Mouse (Mus musculus) adrenal gland, adult 10 weeks (tissue): ENCODE results near the gene Cfd. TPM values are rescaled to one million over a fixed set of nuclear protein-coding genes. Genes with fewer than 3 reads are reported as not detected.

ENCODE experiments used
- polyA plus RNA-seq: library from polyadenylated mRNA; stranded (reverse); fragments of 350-450 nt; fragmentation: Illumina TruSeq; extraction: RNeasy Lipid Tissue Mini Kit (QIAGEN cat#74804); gene quantifications from one replicate; pipeline ENCODE4 v1.2.3, GENCODE M21; 2014; ENCODE audit warnings: low read depth, low replicate concordance

Gene Cfd
- polyA plus RNA-seq, result 14.9 TPM

GRCm38 (mm10) chr10:79890670-79891069 is at the start of gene Cfd:
TSS of gene Cfd (plus strand) at chr10:79890853.

DNA sequence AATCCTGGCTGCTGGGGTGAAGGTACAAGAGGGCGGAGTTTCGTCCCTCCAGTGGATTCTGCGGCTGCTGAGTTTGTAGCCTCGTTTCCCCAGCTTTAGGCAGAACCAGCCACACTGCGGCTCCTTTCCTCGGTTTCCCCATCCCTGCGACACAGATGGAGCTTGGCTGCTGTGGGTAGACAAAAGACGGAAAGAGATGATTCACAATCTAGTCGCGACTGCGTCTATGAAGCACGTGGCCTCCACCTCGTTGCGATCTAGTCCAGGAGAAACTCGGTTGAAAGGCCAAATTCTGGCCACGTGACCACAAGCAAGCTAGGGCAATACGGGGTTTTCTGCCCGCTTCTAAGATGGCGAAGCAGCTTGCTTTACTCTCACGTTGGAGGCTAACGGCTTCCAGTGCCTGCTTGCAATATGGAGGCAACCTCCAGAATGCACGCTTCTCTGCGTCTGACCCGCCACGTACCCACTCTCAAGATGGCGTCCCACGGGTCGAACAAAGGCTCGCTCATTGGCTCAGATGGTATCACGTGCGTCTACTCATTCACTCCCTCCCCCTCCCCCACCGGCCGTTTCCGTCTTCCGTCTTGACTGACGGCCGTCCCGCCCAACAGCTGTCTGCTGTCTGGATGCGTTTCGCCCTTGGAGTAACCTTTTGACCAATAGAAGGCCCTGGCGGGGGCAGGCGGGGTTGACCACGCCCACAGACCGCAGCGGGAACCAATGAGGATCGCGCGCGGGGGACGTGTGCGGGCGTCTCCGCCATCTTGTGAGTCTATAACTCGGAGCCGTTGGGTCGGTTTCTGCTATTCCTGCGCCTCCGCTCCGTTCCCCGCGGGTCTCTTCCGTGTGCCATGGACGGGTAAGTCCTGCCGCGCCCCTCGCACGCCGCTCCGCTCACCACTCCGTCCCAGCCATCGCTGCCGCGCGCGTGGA is 36.5 kb upstream of the Cfd start, which contains the start of gene Ptbp1:
TSS of gene Ptbp1 (plus strand) at position 568 of the 936 bp plus-strand sequence.

GRCm38 (mm10) chr10:79874290-79874862 is 16.3 kb upstream of the Cfd start, which contains the start of the genes Prtn3 and Plppr3:
TSS of gene Prtn3 (plus strand) at chr10:79874476.
TSS of gene Plppr3 (minus strand) at chr10:79874634.

GRCm38 (mm10) chr10:79886054-79886453 is 4.6 kb upstream of the Cfd start, which contains the start of gene Elane:
TSS of gene Elane (plus strand) at chr10:79886247.

GRCm38 (mm10) chr10:79908167-79909091 is 17.8 kb downstream of the Cfd start, which contains the start of gene Med16:
TSS of gene Med16 (minus strand) at chr10:79908923.

GRCm38 (mm10) chr10:79910556-79910955 is 19.9 kb downstream of the Cfd start, which contains the start of gene Gm26602:
TSS of gene Gm26602 (plus strand) at chr10:79910856.

GRCm38 (mm10) chr10:79916808-79917531 is 26.3 kb downstream of the Cfd start, which contains the start of gene Kiss1r:
TSS of gene Kiss1r (plus strand) at chr10:79916971.

DNA sequence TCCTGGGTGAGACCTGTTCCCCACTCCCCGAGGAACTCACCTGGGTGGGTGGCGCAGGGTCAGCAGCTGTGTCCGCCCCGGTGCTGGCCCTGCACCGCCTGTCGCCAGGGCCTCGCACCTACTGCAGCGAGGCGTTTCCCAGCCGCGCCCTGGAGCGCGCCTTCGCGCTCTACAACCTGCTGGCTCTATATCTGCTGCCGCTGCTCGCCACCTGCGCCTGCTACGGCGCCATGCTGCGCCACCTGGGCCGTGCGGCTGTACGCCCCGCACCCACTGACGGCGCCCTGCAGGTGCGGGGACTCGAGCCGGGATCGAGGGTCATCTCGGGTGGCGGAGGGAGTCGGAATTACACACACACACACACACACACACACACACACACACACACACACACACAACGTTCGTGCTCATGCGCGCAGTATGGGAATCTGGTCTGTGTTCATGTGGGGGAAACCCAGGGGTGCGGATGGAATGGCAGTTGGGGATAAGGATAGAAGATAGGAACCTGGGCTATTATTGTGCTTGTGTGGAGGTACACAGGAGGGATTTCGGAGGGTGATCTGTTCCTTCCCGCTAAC is 30.4 kb downstream of the Cfd start, which contains the start of gene R3hdm4:
TSS of gene R3hdm4 (minus strand) at position 251 of the 578 bp plus-strand sequence.

GRCm38 (mm10) chr10:79926491-79927323 is 36.1 kb downstream of the Cfd start, which contains the start of gene Arid3a:
TSS of gene Arid3a (plus strand) at chr10:79927043.

Other genes with a start within 250 kb of the Cfd start
- not detected for gene Odf3l2, start 245.1 kb upstream of the Cfd start, polyA plus RNA-seq
- not detected for gene Madcam1, start 226.3 kb upstream of the Cfd start, polyA plus RNA-seq
- not detected for gene Tpgs1, start 221.5 kb upstream of the Cfd start, polyA plus RNA-seq
- not detected for gene Cdc34, start 208.7 kb upstream of the Cfd start, polyA plus RNA-seq
- not detected for gene Gzmm, start 201.8 kb upstream of the Cfd start, polyA plus RNA-seq
- gene Bsg, start 186.4 kb upstream of the Cfd start, polyA plus RNA-seq, result 289 TPM
- not detected for gene Hcn2, start 174.2 kb upstream of the Cfd start, polyA plus RNA-seq
- gene Polrmt, start 144.3 kb upstream of the Cfd start, polyA plus RNA-seq, result not detected
- gene Fgf22, start 135.8 kb upstream of the Cfd start, polyA plus RNA-seq, result not detected
- gene Rnf126, start 123.9 kb upstream of the Cfd start, polyA plus RNA-seq, result 0.58 TPM
- gene Fstl3, start 113.6 kb upstream of the Cfd start, polyA plus RNA-seq, result 6.9 TPM
- not detected for gene Prss57, start 99.9 kb upstream of the Cfd start, polyA plus RNA-seq
- gene Palm, start 97.3 kb upstream of the Cfd start, polyA plus RNA-seq, result 0.93 TPM
- gene Misp, start 69.9 kb upstream of the Cfd start, polyA plus RNA-seq, result not detected
- 69.8 TPM for gene Ptbp1, start 36.4 kb upstream of the Cfd start, polyA plus RNA-seq
- gene Prtn3, start 16.4 kb upstream of the Cfd start, polyA plus RNA-seq, result not detected
- not detected for gene Plppr3, start 16.2 kb upstream of the Cfd start, polyA plus RNA-seq
- gene Elane, start 4.6 kb upstream of the Cfd start, polyA plus RNA-seq, result not detected
- gene Med16, start 18.1 kb downstream of the Cfd start, polyA plus RNA-seq, result not detected
- not detected for gene Gm26602, start 20.0 kb downstream of the Cfd start, polyA plus RNA-seq
- gene Kiss1r, start 26.1 kb downstream of the Cfd start, polyA plus RNA-seq, result not detected
- 8.8 TPM for gene R3hdm4, start 30.4 kb downstream of the Cfd start, polyA plus RNA-seq
- 1.9 TPM for gene Arid3a, start 36.2 kb downstream of the Cfd start, polyA plus RNA-seq
- gene Wdr18, start 69.3 kb downstream of the Cfd start, polyA plus RNA-seq, result 1.2 TPM
- gene Grin3b, start 79.9 kb downstream of the Cfd start, polyA plus RNA-seq, result not detected
- 0.64 TPM for gene Tmem259, start 93.5 kb downstream of the Cfd start, polyA plus RNA-seq
- gene Cnn2, start 97.7 kb downstream of the Cfd start, polyA plus RNA-seq, result 4.3 TPM
- gene Abca7, start 105.6 kb downstream of the Cfd start, polyA plus RNA-seq, result 0.58 TPM
- gene Arhgap45, start 125.8 kb downstream of the Cfd start, polyA plus RNA-seq, result not detected
- 0.64 TPM for gene Polr2e, start 148.9 kb downstream of the Cfd start, polyA plus RNA-seq
- gene Gpx4, start 156.3 kb downstream of the Cfd start, polyA plus RNA-seq, result 76.0 TPM
- gene Sbno2, start 214.7 kb downstream of the Cfd start, polyA plus RNA-seq, result 1.3 TPM
- 8.0 TPM for gene Stk11, start 224.9 kb downstream of the Cfd start, polyA plus RNA-seq
- 0.70 TPM for gene Atp5d, start 247.8 kb downstream of the Cfd start, polyA plus RNA-seq
- gene Cbarp, start 250.0 kb downstream of the Cfd start, polyA plus RNA-seq, result 1.5 TPM